Mouse (Mus musculus) midbrain, embryonic 16.5 days (tissue): ENCODE data around the gene Cux2. TPM values are rescaled to one million over a fixed set of nuclear protein-coding genes. Genes with fewer than 3 reads are reported as not detected.

Source experiments
- ATAC-seq: fragments of 200-750 bp; cut with Nextera tagmentation; 2 replicates; pipeline ENCODE4 v1.8.0; 2017; ENCODE audit warnings: moderate TSS enrichment
- H3K27ac ChIP-seq: fragments of 300-500 bp; sonication (generic); 2 replicates; pipeline ENCODE4 v1.5.1; 2014; ENCODE audit warnings: mild to moderate bottlenecking, low read length, mixed read lengths
- H3K27me3 ChIP-seq: fragments of 300-500 bp; sonication (generic); 2 replicates; pipeline ENCODE4 v1.6.1; 2014; ENCODE audit warnings: low read depth, low read length, mixed read lengths; ENCODE audit not compliant: control insufficient read depth, insufficient read depth
- H3K36me3 ChIP-seq: fragments of 300-500 bp; sonication (generic); 2 replicates; pipeline ENCODE4 v1.6.1; 2014; ENCODE audit warnings: mild to moderate bottlenecking, low read length, moderate library complexity, mixed read lengths; ENCODE audit not compliant: control insufficient read depth, insufficient read depth
- H3K4me1 ChIP-seq: fragments of 300-500 bp; sonication (generic); 2 replicates; pipeline ENCODE4 v1.6.1; 2014; ENCODE audit warnings: mild to moderate bottlenecking, low read length, mixed read lengths; ENCODE audit not compliant: control insufficient read depth, insufficient read depth
- H3K4me2 ChIP-seq: fragments of 300-500 bp; sonication (generic); 2 replicates; pipeline ENCODE4 v1.6.1; 2014; ENCODE audit warnings: mild to moderate bottlenecking, low read length, mixed read lengths
- H3K4me3 ChIP-seq: fragments of 300-500 bp; sonication (generic); 2 replicates; pipeline ENCODE4 v1.5.1; 2014; ENCODE audit warnings: low read depth, mild to moderate bottlenecking, low read length, moderate library complexity, mixed read lengths
- H3K9ac ChIP-seq: fragments of 300-500 bp; sonication (generic); 2 replicates; pipeline ENCODE4 v1.6.1; 2014; ENCODE audit warnings: low read depth, low read length, mixed read lengths
- H3K9me3 ChIP-seq: fragments of 300-500 bp; sonication (generic); replicated peaks from 2 replicates; pipeline ENCODE4 v1.6.1; 2014; ENCODE audit warnings: mild to moderate bottlenecking, low read length, mixed read lengths; ENCODE audit not compliant: control insufficient read depth, poor library complexity, severe bottlenecking
- WGBS: fragments of 180-500 bp; shearing (Covaris S2); extraction: QIAGEN DNeasy Blood & Tissue Kit; methylation state at CpG from one replicate; pipeline ENCODE4 v1.1.7; 2014; 5-methylcytosine and 5-hydroxymethylcytosine counted together
- polyA plus RNA-seq: library from polyadenylated mRNA; unstranded; fragments of >200 nt; fragmentation: Nextera tagmentation; extraction: Ambion mirVana; gene quantifications from 2 replicates; pipeline ENCODE4 v1.2.1, GENCODE M21; 2015

Cux2 gene
- polyA plus RNA-seq, 1 experiment from 2014 or later, result 20.2 TPM

GRCm38 (mm10) chr5:121919216-121919615 lies 130.7 kb downstream of the Cux2 start:
- Histone ChIP-seq H3K36me3 (peaks cover 2% of the 10 kb centered on the region), H3K4me2 (no peak overlapping the region), H3K4me1 (no peaks in the 10 kb centered on the region), H3K27ac (no peak overlapping the region), H3K27me3 (no peaks in the 10 kb centered on the region; the same call in 1 of the 2 replicates), H3K9ac (no peak overlapping the region), H3K4me3 (no peak overlapping the region), H3K9me3 (no peaks in the 10 kb centered on the region)
- 72% methylated on average over 7 of the region's 7 CpGs for WGBS
- ATAC-seq, result no peak

GRCm38 (mm10) chr5:121916813-121917212 lies 133.1 kb downstream of the Cux2 start:
- 85% methylated on average over 4 of the region's 4 CpGs for WGBS
- Histone ChIP-seq H3K4me3 (no peak overlapping the region), H3K9me3 (no peaks in the 10 kb centered on the region), H3K27ac (no peak overlapping the region), H3K4me2 (no peak overlapping the region), H3K36me3 (peaks cover 2% of the 10 kb centered on the region; the same call in 1 of the 2 replicates), H3K4me1 (no peaks in the 10 kb centered on the region), H3K9ac (no peak overlapping the region), H3K27me3 (no peaks in the 10 kb centered on the region)
- no peak for ATAC-seq

- WGBS, result 35% methylated on average over 23 of the region's 23 CpGs
- Histone ChIP-seq H3K4me1 (no peaks in the 10 kb centered on the region), H3K9ac (no peak overlapping the region), H3K27ac (peak overlapping the region; percentile 26; the same call in 1 of the 2 replicates), H3K27me3 (no peaks in the 10 kb centered on the region), H3K36me3 (no peaks in the 10 kb centered on the region), H3K4me2 (no peak overlapping the region), H3K9me3 (no peaks in the 10 kb centered on the region), H3K4me3 (no peak overlapping the region)
- no peak for ATAC-seq
Measured at GRCm38 (mm10) chr5:121913999-121914398, 135.9 kb downstream of the Cux2 start.

- Histone ChIP-seq H3K4me2 (no peak overlapping the region), H3K4me3 (no peak overlapping the region), H3K9ac (no peak overlapping the region), H3K27ac (no peak overlapping the region), H3K9me3 (no peaks in the 10 kb centered on the region), H3K27me3 (no peaks in the 10 kb centered on the region), H3K36me3 (no peaks in the 10 kb centered on the region), H3K4me1 (peaks cover 2% of the 10 kb centered on the region; the same call in 1 of the 2 replicates)
- ATAC-seq, result no peak
- WGBS, result 73% methylated on average over 21 of the region's 21 CpGs
Measured at GRCm38 (mm10) chr5:121909226-121909985, 140.5 kb downstream of the Cux2 start.

- H3K36me3 ChIP-seq, result no peaks in the 10 kb centered on the region
- no peak overlapping the region for H3K4me3 ChIP-seq
- ATAC-seq, result no peak
- no peak overlapping the region for H3K27ac ChIP-seq
- no peak overlapping the region for H3K4me2 ChIP-seq
- 79% methylated on average over 17 of the region's 17 CpGs for WGBS
- H3K4me1 ChIP-seq, result peaks cover 17% of the 10 kb centered on the region
- no peak overlapping the region for H3K9ac ChIP-seq
- H3K27me3 ChIP-seq, result no peaks in the 10 kb centered on the region
- no peaks in the 10 kb centered on the region for H3K9me3 ChIP-seq
Measured at GRCm38 (mm10) chr5:121905671-121906070, 144.2 kb downstream of the Cux2 start.

- Histone ChIP-seq H3K27ac (no peak overlapping the region), H3K4me3 (no peak overlapping the region), H3K9ac (0 out of 2 replicates have a peak overlapping the region, but pooled peaks have one; percentile 21), H3K9me3 (no peaks in the 10 kb centered on the region), H3K4me2 (no peak overlapping the region), H3K27me3 (no peaks in the 10 kb centered on the region), H3K36me3 (no peaks in the 10 kb centered on the region), H3K4me1 (peaks cover 17% of the 10 kb centered on the region)
- no peak for ATAC-seq
- 73% methylated on average over 14 of the region's 14 CpGs for WGBS
Measured at GRCm38 (mm10) chr5:121904799-121905198, 145.1 kb downstream of the Cux2 start.

GRCm38 (mm10) chr5:121902809-121903745 lies 146.8 kb downstream of the Cux2 start:
- 29% methylated on average over 23 of the region's 23 CpGs for WGBS
- H3K9me3 ChIP-seq, result no peaks in the 10 kb centered on the region
- peak overlapping the region; percentile 4 for H3K27ac ChIP-seq
- H3K4me2 ChIP-seq, result no peak overlapping the region
- no peak for ATAC-seq
- H3K9ac ChIP-seq, result no peak overlapping the region
- H3K36me3 ChIP-seq, result no peaks in the 10 kb centered on the region
- H3K4me3 ChIP-seq, result no peak overlapping the region
- no peaks in the 10 kb centered on the region for H3K27me3 ChIP-seq
- H3K4me1 ChIP-seq, result peaks cover 17% of the 10 kb centered on the region

- ATAC-seq, result no peak
- no peaks in the 10 kb centered on the region for H3K36me3 ChIP-seq
- H3K27ac ChIP-seq, result 0 out of 2 replicates have a peak overlapping the region, but pooled peaks have one; percentile 31
- no peak overlapping the region for H3K4me3 ChIP-seq
- H3K4me1 ChIP-seq, result peaks cover 8% of the 10 kb centered on the region
- no peak overlapping the region for H3K9ac ChIP-seq
- 41% methylated on average over 24 of the region's 24 CpGs for WGBS
- H3K27me3 ChIP-seq, result no peaks in the 10 kb centered on the region
- H3K9me3 ChIP-seq, result no peaks in the 10 kb centered on the region
- H3K4me2 ChIP-seq, result no peak overlapping the region
Measured at GRCm38 (mm10) chr5:121895117-121895756, 154.7 kb downstream of the Cux2 start.
